Mouse (Mus musculus): ENCODE measurements around the gene Frmd8.

Frmd8 gene

GRCm38 (mm10) chr19:5874969-5875480, at the start of gene Frmd8:
Gene Frmd8 (minus strand): TSS chr19:5875274.
- in situ Hi-C loops (cut with MboI, MseI), result loop anchor here (5.0 kb wide), 1 partner anchor 83 kb away; no protein-coding TSS in a partner anchor

- in situ Hi-C loops (cut with MboI, MseI), result no loop called here
These were observed 49.6 kb upstream of the Frmd8 start, which contains the start of gene Cdc42ep2 for GRCm38 (mm10) chr19:5924713-5925093. Gene Cdc42ep2 (minus strand): TSS chr19:5924816.

DNA sequence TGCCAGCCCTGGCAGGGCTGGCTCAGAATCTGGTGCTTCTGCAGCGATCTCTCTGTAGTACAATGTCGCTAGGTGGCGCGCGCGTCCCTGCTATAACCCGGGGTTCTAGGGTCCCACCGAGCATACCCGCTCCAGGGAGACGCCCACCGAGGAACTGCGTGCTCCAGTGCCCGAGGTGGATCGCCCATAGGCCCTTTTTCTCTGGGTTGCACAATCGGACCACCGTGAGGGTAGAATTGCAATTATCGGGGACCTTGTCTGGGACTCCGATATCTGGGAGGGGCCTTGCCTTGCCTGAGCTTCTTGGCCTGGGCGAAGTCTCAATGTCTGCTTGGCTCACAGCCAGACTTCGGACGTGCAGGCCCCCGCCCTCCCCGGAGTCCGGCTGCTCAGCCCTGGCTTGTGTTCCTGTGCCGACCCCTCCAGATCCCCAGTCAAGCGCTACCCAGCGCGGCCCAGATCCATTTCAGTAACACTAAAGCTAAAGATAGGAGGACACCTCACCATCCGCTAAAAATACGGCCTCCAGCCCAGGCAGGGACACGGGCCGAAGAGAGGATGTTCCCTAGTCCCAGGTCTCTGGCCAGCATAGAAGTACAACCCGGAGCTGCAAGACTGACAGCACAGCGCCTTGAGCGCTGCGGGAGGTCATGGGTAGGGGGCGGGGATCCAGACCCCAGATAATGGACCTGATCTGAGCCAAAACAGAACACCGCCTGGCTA, 49.1 kb upstream of the Frmd8 start:
- in situ Hi-C loops (cut with MboI, MseI), result no loop called here

- in situ Hi-C loops (cut with MboI, MseI), result no loop called here
These were observed 47.9 kb upstream of the Frmd8 start for GRCm38 (mm10) chr19:5922963-5923362.

DNA sequence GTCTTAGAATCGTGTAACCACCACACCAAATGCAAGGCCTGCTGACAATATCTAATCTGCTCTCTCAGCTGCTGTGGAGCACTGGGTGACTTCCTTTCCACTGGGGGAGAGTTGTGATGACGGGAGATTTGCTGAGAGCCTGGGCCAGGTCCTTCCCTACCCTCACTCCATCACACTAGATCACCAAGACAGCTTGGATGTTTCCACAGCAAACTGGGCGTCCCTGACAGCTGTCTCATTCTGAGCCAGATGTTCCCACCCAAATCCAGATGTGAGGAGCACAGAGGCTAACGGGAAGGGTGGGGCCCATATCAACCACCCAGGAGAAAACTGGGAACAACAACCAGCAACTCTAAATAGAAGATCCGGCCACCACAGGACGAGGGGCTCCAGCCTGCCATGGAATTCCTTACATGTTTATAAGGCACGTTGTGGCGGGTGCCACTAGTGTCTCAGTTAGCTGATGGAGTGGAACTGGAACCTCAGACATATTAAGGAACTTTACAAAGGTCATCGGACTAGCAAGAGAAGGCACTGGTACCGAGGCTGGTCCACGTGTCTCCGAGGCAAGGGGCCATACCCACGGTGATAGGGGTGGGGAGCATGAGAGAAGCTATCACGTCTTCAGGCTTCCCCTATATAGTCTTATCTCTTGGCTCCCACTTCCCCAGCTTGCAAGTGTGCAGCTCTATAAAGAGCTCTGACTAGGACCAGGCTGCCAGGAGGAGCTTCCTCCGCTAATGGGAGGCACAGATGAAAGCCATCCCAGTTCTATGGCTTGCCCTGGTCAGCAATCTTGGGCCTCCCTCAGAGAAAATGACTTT, 47.3 kb upstream of the Frmd8 start:
- in situ Hi-C loops (cut with MboI, MseI), result no loop called here

GRCm38 (mm10) chr19:5921715-5922114, 46.6 kb upstream of the Frmd8 start:
- in situ Hi-C loops (cut with MboI, MseI), result no loop called here

- in situ Hi-C loops (cut with MboI, MseI), result no loop called here
These were observed 38.1 kb upstream of the Frmd8 start, which contains the start of gene Dpf2 for GRCm38 (mm10) chr19:5913007-5913719. Gene Dpf2 (minus strand): TSS chr19:5913010.

- in situ Hi-C loops (cut with MboI, MseI), result no loop called here
These were observed 37.3 kb upstream of the Frmd8 start for GRCm38 (mm10) chr19:5912103-5913006.

- in situ Hi-C loops (cut with MboI, MseI), result no loop called here
These were observed 36.5 kb upstream of the Frmd8 start for GRCm38 (mm10) chr19:5911430-5912102.

- in situ Hi-C loops (cut with MboI, MseI), result no loop called here
These were observed 35.1 kb upstream of the Frmd8 start for GRCm38 (mm10) chr19:5910221-5910620.

DNA sequence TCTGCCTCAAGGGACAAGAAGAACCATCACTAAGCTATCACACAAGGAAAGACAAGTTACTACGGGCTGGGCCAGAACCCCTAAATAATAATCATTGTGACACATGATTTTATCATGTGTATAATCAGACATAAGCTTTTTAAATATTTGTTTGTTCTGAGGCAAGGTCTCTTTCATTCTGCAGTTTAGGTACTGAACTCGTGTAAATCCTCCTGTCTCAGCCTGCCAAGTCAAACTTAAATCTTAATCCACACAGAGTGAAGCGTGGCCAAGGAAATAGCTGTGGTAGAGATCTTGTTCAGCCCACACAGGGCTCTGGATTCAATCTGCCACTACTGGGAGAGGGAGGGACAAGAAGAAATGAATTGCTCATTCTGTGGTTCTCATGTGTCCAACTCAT, 32.2 kb upstream of the Frmd8 start:
- in situ Hi-C loops (cut with MboI, MseI), result no loop called here

DNA sequence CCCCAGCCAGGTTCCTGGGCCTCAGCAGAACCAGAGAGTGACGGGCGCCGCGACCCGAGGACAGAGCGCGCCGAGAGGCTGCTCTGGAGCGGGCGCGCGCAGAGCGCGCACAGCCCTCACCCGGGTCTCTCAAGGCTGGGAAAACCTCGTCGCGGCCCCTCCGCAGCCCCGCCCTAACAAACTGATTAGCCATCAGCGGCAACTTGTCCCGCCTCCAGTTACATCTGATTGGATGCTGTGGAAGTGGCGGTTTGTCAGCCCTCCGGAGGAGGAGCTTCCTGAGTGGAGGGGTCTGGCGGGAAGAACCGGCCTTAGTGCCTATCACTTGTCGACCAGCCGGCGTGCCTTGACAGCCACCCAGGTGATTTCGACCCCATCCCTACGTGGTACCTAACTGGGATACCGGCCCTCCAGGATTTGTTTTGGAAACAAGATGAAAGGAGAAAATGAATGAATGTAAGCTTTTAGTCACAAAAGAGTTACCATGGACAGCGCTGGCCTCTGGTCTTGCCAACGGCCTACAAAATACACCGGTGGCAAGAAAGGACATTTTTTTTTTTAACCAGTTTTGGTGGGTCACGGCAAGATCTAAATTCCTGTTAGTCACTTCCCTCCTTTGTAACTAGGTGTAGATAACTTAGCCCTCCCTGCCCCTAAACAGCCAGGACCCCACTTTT, 19.1 kb upstream of the Frmd8 start, which contains the start of gene Tigd3:
Gene Tigd3 (minus strand): TSS at position 148 of the 677 bp plus-strand sequence.
- in situ Hi-C loops (cut with MboI, MseI), result no loop called here

DNA sequence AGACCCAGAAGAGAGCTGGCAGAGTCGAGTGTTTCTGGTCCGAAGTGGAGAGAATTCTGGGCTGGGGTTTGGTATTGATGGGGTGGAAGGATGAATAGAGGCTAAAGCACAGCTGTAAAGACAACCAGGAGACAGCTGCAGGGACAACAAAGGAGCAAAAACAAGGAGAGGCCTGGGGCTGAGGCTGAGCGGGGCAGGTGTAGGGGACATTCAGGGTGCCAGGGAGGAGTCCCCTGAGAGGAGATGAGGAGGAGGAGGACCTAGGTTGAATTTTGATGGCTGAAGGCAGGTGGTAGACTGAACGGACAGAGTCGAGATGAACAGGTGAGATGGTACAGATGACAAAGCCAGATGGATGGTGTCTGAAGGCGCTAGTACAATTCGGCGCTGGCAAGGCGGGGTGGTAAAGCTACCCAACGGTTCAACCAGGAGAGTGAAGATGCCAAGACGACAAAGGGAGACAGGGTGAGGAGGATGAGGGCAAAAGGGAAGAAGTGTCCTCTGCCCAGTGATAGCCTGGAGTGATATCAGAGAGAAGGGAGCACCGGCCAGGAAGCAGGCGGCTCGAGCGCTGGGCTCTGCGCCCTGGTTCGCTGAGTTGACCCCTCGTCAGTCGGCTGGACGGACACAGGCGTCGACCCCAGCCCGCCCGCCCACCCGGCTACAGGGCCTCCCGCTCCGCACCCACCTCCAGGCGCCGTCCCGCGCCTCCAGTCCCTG, 18.4 kb upstream of the Frmd8 start:
- in situ Hi-C loops (cut with MboI, MseI), result no loop called here

DNA sequence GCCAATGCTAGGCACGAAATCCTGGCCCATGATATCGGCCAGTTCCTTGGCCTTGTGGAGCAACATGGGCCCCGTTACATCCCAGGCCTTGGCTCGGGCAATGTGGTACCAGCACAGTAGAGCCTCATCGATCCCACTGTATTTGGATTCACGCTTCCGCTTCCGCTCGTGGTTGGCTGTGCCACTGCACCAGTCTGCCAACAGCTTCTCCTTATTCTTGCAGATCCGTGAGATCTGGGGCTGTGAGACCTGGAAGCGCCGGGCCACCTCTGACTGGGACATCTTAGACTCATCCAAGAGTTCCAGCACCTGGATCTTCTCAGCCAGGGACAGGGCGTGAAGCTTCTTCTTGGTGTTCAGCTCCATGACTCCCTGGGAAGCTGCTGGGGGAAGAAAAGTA, 17.7 kb upstream of the Frmd8 start:
- in situ Hi-C loops (cut with MboI, MseI), result no loop called here

DNA sequence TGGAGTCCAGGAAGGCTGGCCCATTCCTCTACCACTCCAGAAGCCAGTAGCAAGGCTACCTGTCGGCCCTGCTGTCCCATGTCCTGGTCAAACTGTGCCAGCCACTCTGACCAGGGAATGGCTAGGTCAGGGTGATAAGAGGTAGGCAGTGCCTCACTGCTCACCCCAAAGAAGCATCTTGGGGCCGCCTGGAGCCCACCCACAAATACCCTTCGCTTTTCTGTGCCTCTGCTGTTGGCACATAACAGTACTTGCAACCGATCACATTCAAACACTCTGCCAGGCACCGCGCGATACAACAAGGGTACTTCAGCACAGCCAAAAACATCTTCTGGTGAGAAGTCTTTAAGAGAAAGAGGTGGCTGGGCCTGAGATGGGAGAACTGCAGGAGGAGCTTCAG, 17.2 kb upstream of the Frmd8 start:
- in situ Hi-C loops (cut with MboI, MseI), result no loop called here

DNA sequence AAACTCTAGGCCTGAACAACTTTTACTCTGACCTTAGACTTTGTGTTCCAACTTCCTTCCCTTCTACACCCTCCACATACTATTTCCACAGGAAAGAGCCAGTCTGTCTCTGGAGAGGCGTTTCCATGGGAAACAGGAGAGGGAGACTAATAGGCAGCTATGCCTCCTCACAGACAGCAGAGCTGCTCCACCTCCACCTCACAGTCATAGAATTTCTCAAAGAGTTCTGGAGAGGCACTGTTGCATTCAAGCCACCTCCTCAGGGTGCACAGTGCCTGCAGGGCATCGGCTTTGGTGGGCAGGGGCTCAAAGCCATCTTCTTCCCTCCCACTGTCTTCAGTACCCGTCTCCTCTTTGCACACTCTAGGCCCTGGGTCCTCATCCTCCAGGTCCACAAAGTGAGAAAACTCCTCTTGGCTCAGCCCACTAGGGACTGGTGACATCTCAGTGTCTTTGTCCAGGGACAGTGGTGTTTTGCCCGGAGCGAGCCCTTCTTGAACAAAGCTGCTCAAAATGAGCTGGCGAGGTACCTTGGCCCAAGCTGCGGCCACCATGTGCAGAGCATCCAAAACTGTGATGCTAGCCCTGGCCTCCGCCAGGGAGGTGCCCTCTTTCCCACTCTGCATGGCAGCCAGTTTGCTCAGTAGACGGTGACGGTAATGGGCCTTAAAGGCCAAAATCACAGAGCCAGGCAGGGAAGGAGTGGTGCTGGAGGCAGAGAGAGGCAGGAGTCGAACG, 16.6 kb upstream of the Frmd8 start:
- in situ Hi-C loops (cut with MboI, MseI), result no loop called here

DNA sequence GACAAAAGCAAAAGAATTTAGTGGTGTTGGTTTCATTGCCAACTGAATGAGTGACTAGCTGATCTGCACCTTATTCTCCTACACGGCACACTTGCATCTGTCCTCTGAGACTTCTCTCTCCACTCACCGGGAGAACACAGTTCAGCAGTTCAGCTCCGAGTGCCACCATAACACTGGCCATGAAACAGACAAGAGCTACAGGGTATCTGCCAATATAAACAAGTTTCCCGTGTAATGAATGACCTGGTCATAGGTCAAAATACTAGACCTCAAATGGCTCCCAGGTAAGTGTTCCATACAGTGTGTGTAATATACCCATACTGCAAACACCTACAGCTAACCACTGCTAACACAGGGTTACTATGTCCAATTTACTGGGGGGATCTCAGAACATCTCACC, 14.1 kb upstream of the Frmd8 start:
- in situ Hi-C loops (cut with MboI, MseI), result no loop called here

GRCm38 (mm10) chr19:5887234-5887815, 12.3 kb upstream of the Frmd8 start:
- in situ Hi-C loops (cut with MboI, MseI), result no loop called here
